Mouse (Mus musculus) megakaryocyte, embryonic 14.5 days (primary cell): ENCODE data around the gene Adamts1.

ENCODE experiments used
- FLI1 ChIP-seq: IDR thresholded peaks from 2 replicates; pipeline ENCODE4 v1.6.1; 2012; ENCODE audit warnings: low read length, inconsistent platforms, mixed read lengths
- GATA1 ChIP-seq: IDR thresholded peaks from 3 replicates; pipeline ENCODE4 v1.6.1; 2012; ENCODE audit warnings: mixed read lengths, low read length, inconsistent platforms, borderline replicate concordance

DNA sequence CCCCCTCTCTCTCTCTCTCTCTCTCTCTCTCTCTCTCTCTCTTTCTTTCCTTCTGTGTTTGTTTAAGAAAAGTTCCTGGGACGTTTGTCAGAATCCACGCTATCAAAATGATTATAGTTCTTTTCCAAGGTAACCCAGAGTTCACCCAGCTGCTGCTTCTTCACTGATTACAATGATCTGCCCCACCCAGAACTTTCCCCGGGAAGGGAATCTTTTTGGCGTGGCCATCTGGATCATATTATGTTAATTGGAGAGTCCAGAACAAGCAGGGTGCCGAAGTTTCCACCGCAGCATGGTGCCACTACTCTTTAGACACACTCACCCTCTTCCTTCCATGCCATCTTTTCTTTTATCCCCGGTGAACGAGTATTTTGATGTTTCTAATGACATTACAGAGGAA lies 37.2 kb downstream of the Adamts1 start:
- TF ChIP-seq GATA1 = no peak
- no peak for TF ChIP-seq FLI1
